Mouse (Mus musculus): ENCODE measurements at regions not wholly inside any gene's neighbourhood (a gene's known extent, or its start where the extent isn't known, plus 50 kb on each side); places are given as distances from the start of the nearest gene placed in this dataset.

- no peak overlapping the region for H3K4me2 ChIP-seq (replicated peaks; ENCODE audit: low read depth)
- ATAC-seq = no peak
- H3K9me3 ChIP-seq (ENCODE audit: control insufficient read depth) = no peaks in the 10 kb centered on the region
- H3K9ac ChIP-seq (ENCODE audit: low read depth, low read length) = no peak overlapping the region
- no peaks in the 10 kb centered on the region for H3K36me3 ChIP-seq (ENCODE audit: control insufficient read depth, insufficient read depth)
- TF ChIP-seq CTCF (IDR thresholded peaks at IDR 0.05; ENCODE audit: low read depth) = no peak
- 92% methylated on average over 6 of the region's 6 CpGs for WGBS
- no peak overlapping the region for H3K27ac ChIP-seq (ENCODE audit: low read depth, low read length)
- no peaks in the 10 kb centered on the region for H3K27me3 ChIP-seq (replicated peaks; ENCODE audit: control insufficient read depth, insufficient read depth, low read length)
- H3K4me3 ChIP-seq (ENCODE audit: low read depth, low read length) = no peak overlapping the region
- no peaks in the 10 kb centered on the region for H3K4me1 ChIP-seq (replicated peaks; ENCODE audit: control insufficient read depth, insufficient read depth, low read length)
Observed at GRCm38 (mm10) chr4:82139806-82140205, 565.7 kb downstream of the Nfib start.

GRCm38 (mm10) chr4:82139016-82139415 is 566.5 kb downstream of the Nfib start:
- no peak for ATAC-seq
- H3K4me2 ChIP-seq (replicated peaks; ENCODE audit: low read depth) = no peak overlapping the region
- 98% methylated on average over 1 of the region's 1 CpGs for WGBS
- H3K9me3 ChIP-seq (ENCODE audit: control insufficient read depth) = no peaks in the 10 kb centered on the region
- no peaks in the 10 kb centered on the region for H3K27me3 ChIP-seq (replicated peaks; ENCODE audit: control insufficient read depth, insufficient read depth, low read length)
- H3K9ac ChIP-seq (ENCODE audit: low read depth, low read length) = no peak overlapping the region
- H3K4me3 ChIP-seq (ENCODE audit: low read depth, low read length) = no peak overlapping the region
- H3K36me3 ChIP-seq (ENCODE audit: control insufficient read depth, insufficient read depth) = no peaks in the 10 kb centered on the region
- no peak for TF ChIP-seq CTCF (IDR thresholded peaks at IDR 0.05; ENCODE audit: low read depth)
- no peaks in the 10 kb centered on the region for H3K4me1 ChIP-seq (replicated peaks; ENCODE audit: control insufficient read depth, insufficient read depth, low read length)
- H3K27ac ChIP-seq (ENCODE audit: low read depth, low read length) = no peak overlapping the region

DNA sequence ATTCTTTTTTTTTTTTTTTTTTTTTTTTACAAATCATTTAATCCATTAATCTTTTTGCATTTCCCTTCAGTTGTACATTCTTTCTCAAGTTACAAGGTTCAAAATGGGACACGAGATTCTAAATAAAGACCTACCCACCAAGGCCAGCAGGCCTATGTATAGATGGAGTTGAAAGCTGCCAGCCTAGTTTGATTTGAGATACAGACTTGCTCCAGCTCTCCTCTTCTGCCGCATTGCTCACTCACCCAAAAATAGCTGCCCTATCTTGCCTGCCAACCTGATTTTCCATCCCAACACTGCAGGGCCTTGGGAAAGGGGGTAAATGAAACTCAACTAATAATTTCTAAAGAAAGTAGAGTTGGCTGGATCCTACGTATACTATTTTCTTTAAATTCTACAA is 572.7 kb downstream of the Nfib start:
- Histone ChIP-seq H3K27me3 (replicated peaks; ENCODE audit: control insufficient read depth, insufficient read depth, low read length) (no peaks in the 10 kb centered on the region), H3K27ac (ENCODE audit: low read depth, low read length) (no peak overlapping the region), H3K9me3 (ENCODE audit: control insufficient read depth) (no peaks in the 10 kb centered on the region), H3K4me2 (replicated peaks; ENCODE audit: low read depth) (no peak overlapping the region), H3K4me1 (replicated peaks; ENCODE audit: control insufficient read depth, insufficient read depth, low read length) (no peaks in the 10 kb centered on the region), H3K4me3 (ENCODE audit: low read depth, low read length) (no peak overlapping the region), H3K9ac (ENCODE audit: low read depth, low read length) (no peak overlapping the region), H3K36me3 (ENCODE audit: control insufficient read depth, insufficient read depth) (no peaks in the 10 kb centered on the region)
- 78% methylated on average over 3 of the region's 3 CpGs for WGBS
- ATAC-seq = no peak
- TF ChIP-seq CTCF (IDR thresholded peaks at IDR 0.05; ENCODE audit: low read depth) = no peak

DNA sequence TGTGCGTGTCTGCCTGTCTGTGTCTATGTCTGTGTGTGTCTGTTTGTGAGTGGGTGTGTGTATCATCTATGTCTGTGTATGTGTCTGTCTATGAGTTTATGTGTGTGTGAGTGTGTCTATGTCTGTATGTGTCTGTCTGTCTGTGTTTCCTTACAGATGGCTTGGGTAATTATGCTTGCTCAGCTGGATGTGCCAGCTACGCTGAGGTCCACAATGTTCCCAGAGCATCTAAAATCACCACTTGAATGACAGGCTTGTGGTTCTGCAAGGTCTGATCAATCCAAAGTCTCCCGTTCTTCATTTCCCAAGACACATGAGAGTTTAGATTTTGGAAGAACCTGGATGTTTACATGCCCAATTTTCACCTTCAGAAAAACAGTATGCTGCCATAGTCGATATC is 573.2 kb downstream of the Nfib start:
- no peak overlapping the region for H3K9ac ChIP-seq (ENCODE audit: low read depth, low read length)
- no peaks in the 10 kb centered on the region for H3K27me3 ChIP-seq (replicated peaks; ENCODE audit: control insufficient read depth, insufficient read depth, low read length)
- H3K9me3 ChIP-seq (ENCODE audit: control insufficient read depth) = no peaks in the 10 kb centered on the region
- no peak for ATAC-seq
- H3K36me3 ChIP-seq (ENCODE audit: control insufficient read depth, insufficient read depth) = no peaks in the 10 kb centered on the region
- no peak overlapping the region for H3K4me3 ChIP-seq (ENCODE audit: low read depth, low read length)
- no peak overlapping the region for H3K4me2 ChIP-seq (replicated peaks; ENCODE audit: low read depth)
- H3K4me1 ChIP-seq (replicated peaks; ENCODE audit: control insufficient read depth, insufficient read depth, low read length) = no peaks in the 10 kb centered on the region
- H3K27ac ChIP-seq (ENCODE audit: low read depth, low read length) = no peak overlapping the region
- 87% methylated on average over 4 of the region's 4 CpGs for WGBS
- no peak for TF ChIP-seq CTCF (IDR thresholded peaks at IDR 0.05; ENCODE audit: low read depth)

GRCm38 (mm10) chr4:82129471-82129870 is 576.1 kb downstream of the Nfib start:
- no peak for TF ChIP-seq CTCF (IDR thresholded peaks at IDR 0.05; ENCODE audit: low read depth)
- no peak for ATAC-seq
- Histone ChIP-seq H3K36me3 (ENCODE audit: control insufficient read depth, insufficient read depth) (no peaks in the 10 kb centered on the region), H3K4me3 (ENCODE audit: low read depth, low read length) (no peak overlapping the region), H3K9me3 (ENCODE audit: control insufficient read depth) (no peaks in the 10 kb centered on the region), H3K4me1 (replicated peaks; ENCODE audit: control insufficient read depth, insufficient read depth, low read length) (no peaks in the 10 kb centered on the region), H3K27ac (ENCODE audit: low read depth, low read length) (no peak overlapping the region), H3K4me2 (replicated peaks; ENCODE audit: low read depth) (no peak overlapping the region), H3K9ac (ENCODE audit: low read depth, low read length) (no peak overlapping the region), H3K27me3 (replicated peaks; ENCODE audit: control insufficient read depth, insufficient read depth, low read length) (no peaks in the 10 kb centered on the region)
- WGBS = 17% methylated on average over 1 of the region's 1 CpGs

GRCm38 (mm10) chr4:82123733-82124132 is 581.8 kb downstream of the Nfib start:
- H3K4me2 ChIP-seq (replicated peaks; ENCODE audit: low read depth) = no peak overlapping the region
- no peaks in the 10 kb centered on the region for H3K9me3 ChIP-seq (ENCODE audit: control insufficient read depth)
- no peak for TF ChIP-seq CTCF (IDR thresholded peaks at IDR 0.05; ENCODE audit: low read depth)
- H3K36me3 ChIP-seq (ENCODE audit: control insufficient read depth, insufficient read depth) = no peaks in the 10 kb centered on the region
- no peak overlapping the region for H3K4me3 ChIP-seq (ENCODE audit: low read depth, low read length)
- no peak overlapping the region for H3K9ac ChIP-seq (ENCODE audit: low read depth, low read length)
- 82% methylated on average over 5 of the region's 5 CpGs for WGBS
- ATAC-seq = no peak
- H3K27ac ChIP-seq (ENCODE audit: low read depth, low read length) = no peak overlapping the region
- H3K4me1 ChIP-seq (replicated peaks; ENCODE audit: control insufficient read depth, insufficient read depth, low read length) = no peaks in the 10 kb centered on the region
- H3K27me3 ChIP-seq (replicated peaks; ENCODE audit: control insufficient read depth, insufficient read depth, low read length) = no peaks in the 10 kb centered on the region

DNA sequence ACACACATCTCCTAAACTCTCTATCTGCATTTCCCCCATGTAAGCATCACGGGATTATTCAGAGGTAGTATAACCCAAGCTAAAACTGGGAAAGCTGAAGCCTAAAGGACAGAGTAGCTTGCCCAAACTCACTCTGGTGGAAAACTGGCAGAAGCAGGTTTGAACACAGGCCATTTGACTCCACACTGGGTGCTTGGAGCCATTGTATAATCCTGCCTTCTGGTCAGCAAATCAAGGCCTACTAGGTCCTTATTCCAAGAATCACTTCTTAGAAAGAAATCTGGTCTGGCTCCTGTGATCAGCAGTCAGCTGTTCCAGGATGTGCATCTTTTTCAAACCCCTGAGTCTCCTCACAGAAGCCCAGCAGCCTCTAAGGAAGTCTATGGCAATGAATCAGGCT is 582.4 kb downstream of the Nfib start:
- no peak overlapping the region for H3K4me3 ChIP-seq (ENCODE audit: low read depth, low read length)
- no peaks in the 10 kb centered on the region for H3K4me1 ChIP-seq (replicated peaks; ENCODE audit: control insufficient read depth, insufficient read depth, low read length)
- ATAC-seq = no peak
- no peaks in the 10 kb centered on the region for H3K9me3 ChIP-seq (ENCODE audit: control insufficient read depth)
- no peaks in the 10 kb centered on the region for H3K36me3 ChIP-seq (ENCODE audit: control insufficient read depth, insufficient read depth)
- H3K4me2 ChIP-seq (replicated peaks; ENCODE audit: low read depth) = no peak overlapping the region
- H3K9ac ChIP-seq (ENCODE audit: low read depth, low read length) = no peak overlapping the region
- 97% methylated on average over 1 of the region's 1 CpGs for WGBS
- no peak for TF ChIP-seq CTCF (IDR thresholded peaks at IDR 0.05; ENCODE audit: low read depth)
- no peaks in the 10 kb centered on the region for H3K27me3 ChIP-seq (replicated peaks; ENCODE audit: control insufficient read depth, insufficient read depth, low read length)
- no peak overlapping the region for H3K27ac ChIP-seq (ENCODE audit: low read depth, low read length)
